Mouse (Mus musculus): Measurements from ENCODE around the gene Actl7b.

DNA sequence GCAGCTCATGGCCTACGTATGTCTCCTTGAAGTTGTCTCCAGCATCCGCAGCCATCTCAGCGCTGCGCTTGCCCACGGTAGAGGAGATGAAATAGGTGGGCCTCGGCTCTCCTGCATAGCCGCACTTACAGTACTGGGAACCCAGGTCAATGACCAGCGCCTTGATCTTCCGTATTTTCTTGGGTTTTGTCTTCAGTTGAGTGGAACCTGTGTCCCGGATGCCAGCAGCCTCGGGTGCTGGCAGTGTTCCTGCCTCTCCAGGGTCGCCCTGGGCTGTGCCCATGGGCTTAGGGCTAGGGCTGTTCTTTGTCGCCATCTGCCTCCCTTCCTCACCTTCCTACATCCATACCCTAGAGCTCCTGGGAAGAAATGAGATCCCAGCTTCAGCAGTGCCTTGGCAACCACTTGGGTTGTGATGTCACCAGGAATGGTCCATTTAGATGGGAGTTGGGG, at the start of gene Actl7b:
- TF ChIP-seq POLR2A (IDR thresholded peaks at IDR 0.05; ENCODE audit: low read depth, low read length) (no peak), CTCF (conservative IDR thresholded peaks at IDR 0.05; ENCODE audit: insufficient read depth, insufficient read length, low read depth, low read length) (no peak)
